Mouse (Mus musculus): ENCODE data around the gene Gm20388.

DNA sequence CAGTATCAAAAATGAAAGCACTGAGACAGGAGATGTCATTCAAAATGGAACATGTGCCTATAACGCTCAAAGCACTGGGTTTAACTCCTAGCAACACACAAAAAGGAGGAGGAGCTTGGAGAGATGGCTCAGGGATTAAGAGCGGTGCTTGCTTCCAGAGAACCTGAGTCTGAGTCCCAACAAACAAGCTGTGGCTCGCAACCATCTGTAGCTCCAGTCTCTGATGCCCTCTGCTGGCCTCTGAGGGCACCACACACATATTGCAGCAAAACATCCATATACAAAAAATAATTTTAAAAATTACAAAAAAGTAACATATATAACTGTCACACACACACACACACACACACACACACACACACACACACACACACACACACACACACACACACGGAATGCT is 3379.5 kb downstream of the Gm20388 start:
- TF ChIP-seq POLR2A (IDR thresholded peaks at IDR 0.05; ENCODE audit: low read depth, low read length) (no peak), CTCF (conservative IDR thresholded peaks at IDR 0.05; ENCODE audit: insufficient read depth, insufficient read length, low read depth, low read length) (peak; percentile 74)

All from kidney, adult 2 months (tissue).